Mouse (Mus musculus) erythroblast, adult 5-6 weeks (primary cell): ENCODE results near the gene Hist1h4f. TPM values are rescaled to one million over a fixed set of nuclear protein-coding genes. Genes with fewer than 3 reads are reported as not detected.
"Not testable (repeated sequence)": the region's sequence is repeated elsewhere in the genome, so short reads cannot be mapped to it uniquely, and the experiment has no call there.

Experiments used
- ATAC-seq: replicated peaks from 2 replicates; pipeline ENCODE4 v1.8.0; 2016; ENCODE audit warnings: moderate number of reproducible peaks, mild to moderate bottlenecking, moderate TSS enrichment, inconsistent platforms; ENCODE audit not compliant: poor library complexity, low FRiP score, severe bottlenecking
- total RNA-seq, 2 experiments: library from RNA; stranded (forward) in 1 of 2; stranded (reverse) in 1 of 2; fragments of 150-400 nt in 1 of 2; fragments of 200-764, 138-1000 nt in 1 of 2; gene quantifications; 2 replicates each; pipeline versions ENCODE4 v1.2.3 to v1.2.4; 2015 to 2017; ENCODE audit warnings: low replicate concordance in 2 of 2

The Hist1h4f gene
- 55.5 and 68.5 TPM in 2 replicates for total RNA-seq (2015; ENCODE audit: low replicate concordance)
- 1,011 and 1,279 TPM in 2 replicates for total RNA-seq (2017; ENCODE audit: low replicate concordance)

GRCm38 (mm10) chr13:23551146-23551834, at the start of gene Hist1h4f:
Hist1h4f (minus strand) TSS chr13:23551648.
- peak; percentile 51 for ATAC-seq

DNA sequence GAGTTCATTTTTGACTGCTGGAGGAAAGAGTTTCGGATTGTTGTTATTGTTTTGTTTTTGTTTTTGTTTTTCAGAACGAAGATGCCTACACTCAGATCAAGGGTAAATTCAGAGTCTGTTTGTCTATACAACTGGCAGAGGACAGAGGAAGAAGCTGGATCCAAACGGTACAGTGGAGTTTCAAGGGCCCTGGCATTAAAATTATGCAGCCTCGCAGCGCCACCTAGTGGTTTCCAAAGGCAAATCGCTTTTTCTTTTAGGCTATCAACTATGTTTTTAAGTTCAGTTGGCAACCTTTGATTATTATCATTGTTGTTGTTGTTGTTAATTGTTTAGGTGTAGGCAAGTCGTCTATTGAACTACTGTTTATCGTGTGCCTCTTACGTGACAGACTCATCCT, 46.5 kb upstream of the Hist1h4f start:
- ATAC-seq, result peak; percentile 68

DNA sequence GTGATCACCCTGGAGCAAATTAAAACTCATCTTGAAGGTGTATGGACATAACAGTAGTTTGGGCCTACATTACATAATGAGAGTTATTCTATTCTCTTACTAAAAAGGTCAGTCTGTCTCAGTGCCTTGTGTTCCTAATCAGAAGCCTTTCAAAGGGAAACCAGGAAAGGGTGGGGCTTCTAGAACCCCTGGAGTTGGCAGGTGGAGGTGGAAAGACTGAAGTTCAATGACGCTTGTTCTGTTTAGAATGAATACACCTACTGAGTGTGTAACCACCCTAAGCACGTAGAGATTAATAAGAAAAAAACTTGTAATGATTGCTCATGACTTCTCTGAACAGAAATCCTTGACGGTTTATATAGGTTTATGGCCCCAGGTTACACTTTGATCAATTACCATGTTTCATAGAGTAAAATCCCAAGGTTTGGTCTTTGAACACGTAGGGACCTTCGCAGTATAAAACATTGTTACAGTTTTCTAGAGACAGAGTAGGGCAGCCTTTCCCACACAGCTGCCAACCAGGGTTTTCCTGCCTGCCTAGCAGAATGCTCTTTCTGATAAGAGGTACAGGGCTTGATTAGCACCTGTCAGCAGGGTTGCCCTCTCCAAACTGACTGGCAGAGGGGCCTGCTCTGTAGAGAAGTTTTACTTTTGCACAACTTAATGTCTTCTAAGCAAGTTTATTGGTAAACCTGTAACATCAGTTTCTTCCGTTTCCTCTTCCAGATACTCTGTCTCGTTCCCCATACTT, 44.3 kb upstream of the Hist1h4f start:
- ATAC-seq, result peak; percentile 94

DNA sequence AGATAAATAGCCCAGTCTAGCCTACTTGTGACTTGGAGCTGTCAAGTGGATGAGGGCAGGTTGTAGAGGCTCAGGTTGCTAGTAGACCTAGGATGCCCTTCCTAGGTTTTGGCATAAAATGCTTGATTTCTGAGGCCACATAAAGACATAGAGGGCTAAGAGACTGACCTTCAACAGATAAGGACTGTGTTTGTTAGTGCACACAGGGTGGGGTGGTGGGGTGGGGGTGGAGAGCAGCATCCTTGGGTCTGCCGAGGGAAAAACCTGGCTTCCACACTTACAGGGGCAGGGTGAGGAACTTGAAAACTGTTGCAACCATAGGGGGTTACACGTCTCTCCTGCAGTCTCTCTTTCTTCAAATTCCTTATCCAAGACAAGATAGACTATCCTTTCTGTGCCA, 43.7 kb upstream of the Hist1h4f start:
- no peak for ATAC-seq

GRCm38 (mm10) chr13:23593051-23593770, 41.8 kb upstream of the Hist1h4f start:
- ATAC-seq, result 0 out of 2 replicates have a peak, but pooled peaks have one; percentile 28

GRCm38 (mm10) chr13:23592614-23593013, 41.2 kb upstream of the Hist1h4f start:
- no peak for ATAC-seq

GRCm38 (mm10) chr13:23591886-23592285, 40.4 kb upstream of the Hist1h4f start:
- not testable (repeated sequence) for ATAC-seq

- no peak for ATAC-seq
Observed at GRCm38 (mm10) chr13:23591206-23591605, 39.8 kb upstream of the Hist1h4f start.

DNA sequence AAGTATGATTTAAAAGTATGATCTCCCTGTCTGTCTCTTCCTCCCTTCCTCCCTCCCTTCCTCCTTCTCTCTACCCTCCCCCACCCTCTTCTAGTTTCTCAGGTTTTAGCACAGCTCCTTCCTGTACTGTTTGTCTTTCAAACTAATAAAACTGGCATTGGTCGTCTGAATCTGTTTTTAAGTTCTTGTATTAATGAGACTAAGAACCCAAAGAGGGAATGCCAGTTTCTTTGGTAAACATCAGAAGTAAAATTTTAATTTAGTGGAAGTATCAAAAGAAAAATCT, 35.4 kb upstream of the Hist1h4f start:
- no peak; the same call in 1 of the 2 replicates for ATAC-seq

DNA sequence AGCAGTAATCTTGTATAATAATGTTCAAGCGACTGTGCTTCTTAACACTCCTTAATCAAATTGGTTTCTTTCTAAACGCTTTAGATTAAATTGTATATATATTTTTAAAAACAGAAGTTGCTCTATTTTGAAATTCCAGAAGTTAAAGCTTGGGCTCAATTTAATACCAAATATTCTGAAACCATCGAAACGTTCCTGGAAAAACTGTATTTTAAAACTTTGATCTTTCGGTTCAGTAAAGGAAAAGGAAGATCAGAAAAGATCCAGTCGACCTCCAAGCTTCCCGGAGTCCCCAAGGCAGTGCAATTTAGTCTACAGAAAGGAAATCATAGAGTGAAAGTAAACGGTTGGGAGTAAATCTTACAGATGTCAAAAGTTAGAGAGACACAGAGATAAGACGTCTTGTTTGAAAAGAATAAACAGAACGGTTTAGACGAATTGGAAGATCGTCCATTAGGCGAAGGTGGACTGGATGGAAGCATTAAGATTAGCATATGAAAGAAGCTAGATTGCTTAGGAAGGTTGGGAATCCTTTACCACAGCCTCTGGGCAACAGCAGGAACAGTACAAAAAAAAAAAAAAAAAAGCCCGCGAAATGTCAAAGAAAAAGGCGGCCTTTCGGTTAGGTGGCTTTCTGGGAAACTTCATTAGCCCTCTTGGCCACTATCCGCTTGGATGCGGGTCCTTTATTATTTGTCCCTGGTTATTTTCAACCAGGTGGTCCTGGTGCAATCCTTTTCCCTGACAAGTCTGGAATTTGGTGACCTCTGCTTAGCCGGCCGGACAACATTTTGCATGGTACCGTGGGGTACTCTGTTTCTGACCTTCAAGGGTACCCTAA, 34.9 kb upstream of the Hist1h4f start:
- ATAC-seq, result peak; percentile 28; the same call in 1 of the 2 replicates

DNA sequence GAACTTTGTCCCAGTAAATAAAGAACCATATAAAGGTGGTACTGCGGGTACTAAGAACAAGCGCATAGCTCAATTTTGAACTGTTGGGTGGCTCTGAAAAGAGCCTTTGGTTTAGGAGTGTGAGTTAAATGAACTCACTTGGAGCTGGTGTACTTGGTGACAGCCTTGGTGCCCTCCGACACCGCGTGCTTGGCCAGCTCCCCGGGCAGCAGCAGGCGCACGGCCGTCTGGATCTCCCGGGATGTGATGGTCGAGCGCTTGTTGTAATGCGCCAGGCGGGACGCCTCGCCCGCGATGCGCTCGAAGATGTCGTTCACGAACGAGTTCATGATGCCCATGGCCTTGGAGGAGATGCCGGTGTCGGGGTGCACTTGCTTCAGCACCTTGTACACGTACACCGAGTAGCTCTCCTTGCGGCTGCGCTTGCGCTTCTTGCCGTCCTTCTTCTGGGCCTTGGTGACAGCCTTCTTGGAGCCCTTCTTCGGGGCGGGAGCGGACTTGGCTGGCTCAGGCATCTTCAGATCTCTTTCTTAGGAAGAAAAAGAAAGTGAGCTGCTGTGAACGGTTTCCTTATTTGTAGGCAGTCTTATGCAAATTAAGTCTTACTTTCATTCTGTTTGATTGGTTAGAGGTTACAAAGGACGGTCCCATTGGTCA, 34.1 kb upstream of the Hist1h4f start:
- ATAC-seq, result peak; percentile 77

DNA sequence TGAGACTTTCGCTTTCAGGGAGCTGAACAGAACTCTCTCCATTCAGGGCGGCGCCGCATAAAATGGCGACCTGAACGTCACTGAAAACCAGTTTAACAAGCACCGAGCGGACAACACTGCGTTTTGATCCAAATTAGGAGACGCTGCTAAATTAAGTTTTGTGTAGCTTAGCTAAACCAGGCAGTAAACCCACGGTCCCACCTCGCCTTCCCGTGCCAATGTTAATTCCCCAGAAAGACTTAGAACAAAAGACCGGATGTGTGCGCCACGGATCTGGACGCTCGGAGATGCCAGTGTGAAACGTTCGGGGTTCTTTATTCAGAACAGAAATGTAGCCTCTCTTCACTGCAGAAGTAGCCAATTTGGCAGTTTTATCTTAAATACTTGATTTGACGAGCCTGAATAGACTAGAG, 33.6 kb upstream of the Hist1h4f start:
- ATAC-seq, result peak; percentile 53

DNA sequence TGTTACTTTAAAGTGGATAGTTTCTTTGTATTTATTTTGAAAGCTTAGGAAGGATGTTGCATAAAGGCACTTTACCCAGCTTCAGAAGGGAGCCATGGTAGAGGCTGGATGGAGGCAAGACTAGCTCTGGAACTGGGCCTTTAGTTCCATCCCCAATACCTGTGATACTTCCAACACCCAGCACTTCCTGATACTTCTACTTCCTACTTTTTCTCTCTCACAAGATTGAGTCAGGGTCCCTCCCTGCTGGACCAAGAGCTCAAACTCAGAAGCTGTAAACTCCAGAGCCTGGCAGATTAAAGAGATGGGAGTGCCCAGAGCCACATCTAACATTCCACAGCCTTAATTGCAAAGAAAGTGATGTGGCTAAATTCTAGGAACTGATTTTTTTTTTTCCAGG, 32.9 kb upstream of the Hist1h4f start:
- ATAC-seq, result no peak

DNA sequence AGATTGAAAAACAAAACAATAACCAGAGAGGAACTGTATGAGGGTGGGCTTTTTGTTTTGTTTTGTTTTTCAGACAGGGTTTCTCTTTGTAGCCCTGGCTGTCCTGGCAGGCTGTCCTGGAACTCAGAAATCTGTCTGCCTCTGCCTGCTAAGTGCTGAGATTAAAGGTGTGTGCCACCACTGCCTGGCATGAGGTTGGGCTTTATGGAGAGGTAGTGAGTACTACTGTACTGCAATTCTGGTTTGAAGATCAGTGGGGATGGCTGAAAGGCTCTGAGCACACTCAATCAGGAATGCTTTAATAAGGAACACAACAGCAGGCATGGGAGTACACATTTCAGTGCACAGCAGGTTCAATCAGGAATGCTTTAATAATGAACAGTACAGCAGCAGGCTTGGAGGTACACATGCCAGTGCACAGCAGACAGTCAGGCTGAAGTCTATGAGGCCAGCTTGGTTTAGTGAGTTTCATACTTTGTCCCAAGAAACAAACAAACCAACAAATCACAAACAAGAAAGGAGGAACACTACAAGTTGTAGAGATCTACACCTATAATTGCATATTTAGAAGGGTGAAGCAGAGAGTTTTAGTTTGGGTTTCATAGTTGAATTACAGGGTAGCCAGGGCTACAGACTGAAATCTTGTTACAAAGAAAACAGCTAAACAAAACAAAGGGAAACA, 32.1 kb upstream of the Hist1h4f start:
- no peak for ATAC-seq

DNA sequence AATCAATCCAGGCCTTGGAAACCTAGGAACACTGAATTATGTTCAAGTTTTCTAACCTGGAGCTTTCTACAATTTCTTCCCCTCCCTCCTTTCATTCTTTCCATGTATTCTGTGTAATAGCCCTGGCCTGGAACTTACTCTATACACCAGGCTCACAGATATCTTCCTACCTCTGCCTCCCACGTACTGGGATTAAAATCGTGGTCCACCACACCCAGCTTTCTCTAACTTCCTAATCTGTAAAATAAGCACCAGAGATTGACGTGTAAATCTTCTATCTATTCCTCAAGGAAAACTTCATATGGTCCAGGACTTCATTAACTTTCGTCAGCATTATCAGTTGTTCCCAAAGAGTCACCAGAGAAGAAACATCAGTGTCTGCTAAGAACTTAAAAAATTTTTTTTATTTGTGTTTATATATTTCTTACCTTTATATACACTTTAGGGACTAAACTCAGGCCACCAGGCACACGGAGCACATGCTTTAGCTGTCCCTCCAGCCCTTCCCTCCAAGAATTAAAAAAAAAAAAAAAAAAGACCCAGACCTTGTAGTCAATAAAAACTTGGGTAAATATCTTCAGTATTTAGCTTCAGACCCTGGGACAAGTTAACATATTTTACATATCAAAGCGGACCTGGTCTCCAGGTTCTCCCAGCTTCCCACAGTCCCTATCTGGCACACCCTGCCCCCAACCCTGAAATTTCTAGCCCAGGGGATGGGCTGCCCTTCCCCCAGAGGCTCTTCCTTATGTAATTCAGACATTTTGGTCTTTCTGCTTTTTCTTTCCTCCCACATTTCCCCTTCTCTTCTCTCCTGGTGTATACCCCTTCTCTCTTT, 31.0 kb upstream of the Hist1h4f start:
- peak; percentile 2 for ATAC-seq

DNA sequence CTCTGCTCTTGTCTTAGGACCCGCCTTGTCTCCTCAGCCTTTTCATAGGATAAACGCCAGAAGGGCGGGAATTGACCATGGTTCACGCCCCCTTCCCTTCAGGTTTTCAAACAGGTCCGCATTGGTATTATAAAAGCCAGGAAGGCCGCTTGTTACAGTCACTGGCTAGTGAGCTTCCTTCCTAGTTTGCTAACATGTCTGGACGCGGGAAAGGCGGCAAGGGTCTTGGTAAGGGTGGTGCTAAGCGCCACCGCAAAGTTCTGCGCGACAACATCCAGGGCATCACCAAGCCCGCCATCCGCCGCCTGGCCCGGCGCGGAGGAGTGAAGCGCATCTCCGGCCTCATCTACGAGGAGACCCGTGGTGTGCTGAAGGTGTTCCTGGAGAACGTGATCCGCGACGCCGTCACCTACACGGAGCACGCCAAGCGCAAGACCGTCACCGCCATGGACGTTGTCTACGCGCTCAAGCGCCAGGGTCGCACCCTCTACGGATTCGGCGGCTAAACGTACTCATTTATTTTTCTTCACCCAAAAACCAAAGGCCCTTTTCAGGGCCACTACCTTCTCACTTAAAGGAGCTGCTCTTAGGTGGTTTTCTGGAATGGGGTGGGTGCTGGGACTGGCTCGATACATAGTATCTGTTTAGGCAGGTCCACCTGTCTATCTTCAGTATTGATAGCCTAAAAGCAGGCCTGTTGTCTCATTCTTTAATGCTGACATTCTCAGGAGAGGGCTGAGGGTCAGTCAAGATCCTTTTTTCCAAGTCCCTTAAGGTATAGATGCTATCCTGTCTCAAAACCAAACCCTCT, 30.2 kb upstream of the Hist1h4f start, which contains the start of gene Hist1h4d:
Gene Hist1h4d (plus strand): TSS at position 191 of the 811 bp plus-strand sequence.
- ATAC-seq, result peak; percentile 60

GRCm38 (mm10) chr13:23577835-23578234, 26.4 kb upstream of the Hist1h4f start:
- no peak for ATAC-seq
